Mouse (Mus musculus): ENCODE results near the gene Csnk2a1. TPM values are rescaled to one million over a fixed set of nuclear protein-coding genes. Genes with fewer than 3 reads are reported as not detected.

Csnk2a1 gene
- polyA plus RNA-seq (2012; rRNA removed), result 12.2 and 13.8 TPM in 2 replicates

GRCm38 (mm10) chr2:152226248-152227050, at the start of gene Csnk2a1:
TSS of gene Csnk2a1 (plus strand) at chr2:152226839.

DNA sequence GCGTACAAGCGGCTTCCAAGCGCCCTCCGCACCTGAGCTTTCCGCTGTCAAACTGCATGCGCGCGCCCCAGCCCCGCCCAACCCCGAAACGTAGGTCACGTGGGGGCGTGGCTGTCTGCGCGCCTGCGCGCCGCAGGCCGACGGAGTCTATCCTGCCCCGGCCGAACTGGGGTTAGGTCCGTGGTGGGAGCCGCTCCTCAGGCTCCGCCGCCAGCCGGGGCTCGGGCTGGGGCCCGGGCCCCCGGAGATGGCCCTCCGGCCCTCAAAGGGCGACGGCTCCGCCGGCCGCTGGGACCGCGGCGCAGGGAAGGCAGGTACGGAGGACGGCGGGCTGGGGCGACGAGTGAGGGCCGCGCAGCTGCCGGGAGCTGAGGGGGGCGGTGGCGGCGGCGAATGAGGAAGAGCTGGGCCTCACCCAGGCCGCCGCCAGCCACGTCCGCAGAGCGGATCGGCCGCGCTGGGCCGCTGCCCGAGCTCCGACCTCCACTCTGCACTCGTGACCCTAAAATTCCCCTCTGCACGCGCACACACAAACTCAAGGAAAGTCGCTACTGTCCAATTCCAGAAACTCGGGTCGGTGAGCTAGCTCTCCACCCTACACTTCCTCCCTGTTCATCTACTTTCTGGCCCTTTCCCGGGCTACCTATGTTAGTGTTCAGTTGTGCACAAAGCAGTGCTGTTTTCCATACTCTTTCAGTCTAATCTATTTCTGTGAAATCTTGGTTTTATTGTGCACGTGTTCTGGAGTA, 67.3 kb downstream of the Csnk2a1 start, which contains the start of gene Tbc1d20:
Gene Tbc1d20 (plus strand): TSS at position 102 of the 749 bp plus-strand sequence.

Other genes with a start within 250 kb of the Csnk2a1 start
- 23.9 and 24.5 TPM in 2 replicates for gene Fam110a, start 246.6 kb upstream of the Csnk2a1 start, polyA plus RNA-seq (2012; rRNA removed)
- gene Slc52a3, start 230.3 kb upstream of the Csnk2a1 start, polyA plus RNA-seq (2012; rRNA removed), result 51.0 and 66.3 TPM in 2 replicates
- gene Scrt2, start 145.3 kb upstream of the Csnk2a1 start, polyA plus RNA-seq (2012; rRNA removed), result 0.09 TPM in 1 of 2 replicates, not detected in the other
- gene Srxn1, start 121.3 kb upstream of the Csnk2a1 start, polyA plus RNA-seq (2012; rRNA removed), result 200 and 254 TPM in 2 replicates
- gene Tcf15, start 83.3 kb upstream of the Csnk2a1 start, polyA plus RNA-seq (2012; rRNA removed), result 9.3 and 9.6 TPM in 2 replicates
- gene Tbc1d20, start 67.0 kb downstream of the Csnk2a1 start, polyA plus RNA-seq (2012; rRNA removed), result 56.0 and 62.7 TPM in 2 replicates
- gene Rbck1, start 105.8 kb downstream of the Csnk2a1 start, polyA plus RNA-seq (2012; rRNA removed), result 239 and 263 TPM in 2 replicates
- 0.86 and 1.2 TPM in 2 replicates for gene Trib3, start 117.2 kb downstream of the Csnk2a1 start, polyA plus RNA-seq (2012; rRNA removed)
- 0.73 and 0.76 TPM in 2 replicates for gene Nrsn2, start 149.8 kb downstream of the Csnk2a1 start, polyA plus RNA-seq (2012; rRNA removed)
- gene Sox12, start 171.2 kb downstream of the Csnk2a1 start, polyA plus RNA-seq (2012; rRNA removed), result 4.1 and 4.9 TPM in 2 replicates
- gene Zcchc3, start 188.2 kb downstream of the Csnk2a1 start, polyA plus RNA-seq (2012; rRNA removed), result 2.9 and 4.2 TPM in 2 replicates
- gene 6820408C15Rik, start 188.7 kb downstream of the Csnk2a1 start, polyA plus RNA-seq (2012; rRNA removed), result not detected in 2 replicates
- not detected in 2 replicates for gene Defb23, start 237.8 kb downstream of the Csnk2a1 start, polyA plus RNA-seq (2012; rRNA removed)

All from colon, adult 2 months (tissue).